Mouse (Mus musculus): ENCODE data around the gene Ap5s1. TPM values are rescaled to one million over a fixed set of nuclear protein-coding genes. Genes with fewer than 3 reads are reported as not detected.
A peak's percentile ranks its signal among the peaks of the same experiment; 100 is the strongest.

Gene Ap5s1
- polyA plus RNA-seq, 1 experiment from 2014 or later: 25.1 TPM

DNA sequence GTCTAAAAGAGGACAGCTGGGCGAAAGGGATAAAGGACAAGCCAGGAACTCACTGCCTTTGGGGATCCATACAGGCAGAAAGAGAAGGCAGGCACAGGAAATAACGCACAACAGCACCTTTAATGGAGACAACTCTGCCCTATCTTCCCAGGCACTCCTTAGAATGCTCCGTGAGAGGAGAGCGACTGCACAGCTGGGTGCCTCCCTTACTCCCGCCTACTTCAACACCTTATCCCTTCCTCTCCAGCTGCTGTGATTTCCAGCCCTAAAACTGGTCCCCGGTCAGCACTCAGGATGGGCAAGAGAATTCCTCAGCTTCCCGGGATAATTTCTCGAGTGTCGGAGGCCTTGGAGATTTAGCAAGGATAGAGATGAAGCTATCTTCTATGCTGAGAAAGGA is 35.9 kb upstream of the Ap5s1 start:
- WGBS: 17% methylated on average over 9 of the region's 9 CpGs
- DNase-seq (ENCODE audit: low spot score) (no peak), ATAC-seq (ENCODE audit: low read depth) (no peak)
- Histone ChIP-seq H3K27ac (replicated peaks; ENCODE audit: low read depth, low read length) (no peak overlapping the region), H3K27me3 (replicated peaks; ENCODE audit: control insufficient read depth, insufficient read depth, low read length) (peaks cover 33% of the 10 kb centered on the region), H3K4me3 (ENCODE audit: low read depth, low read length) (peak overlapping the region; percentile 26), H3K9ac (ENCODE audit: low read depth, low read length) (peak overlapping the region; percentile 28), H3K4me2 (ENCODE audit: low read depth, low read length) (peak overlapping the region; percentile 58), H3K36me3 (ENCODE audit: control insufficient read depth, insufficient read depth, low read length) (no peaks in the 10 kb centered on the region), H3K4me1 (ENCODE audit: control insufficient read depth, insufficient read depth, low read length) (peaks cover 14% of the 10 kb centered on the region), H3K9me3 (ENCODE audit: control insufficient read depth, low read length) (no peaks in the 10 kb centered on the region)

GRCm38 (mm10) chr2:131171401-131172104 is 35.3 kb upstream of the Ap5s1 start:
- H3K9me3 ChIP-seq (ENCODE audit: control insufficient read depth, low read length): no peaks in the 10 kb centered on the region
- peaks cover 14% of the 10 kb centered on the region for H3K4me1 ChIP-seq (ENCODE audit: control insufficient read depth, insufficient read depth, low read length)
- WGBS: 4% methylated on average over 34 of the region's 43 CpGs
- H3K9ac ChIP-seq (ENCODE audit: low read depth, low read length): peak overlapping the region; percentile 28
- peaks cover 33% of the 10 kb centered on the region for H3K27me3 ChIP-seq (replicated peaks; ENCODE audit: control insufficient read depth, insufficient read depth, low read length)
- no peaks in the 10 kb centered on the region; the same call in 1 of the 2 replicates for H3K36me3 ChIP-seq (ENCODE audit: control insufficient read depth, insufficient read depth, low read length)
- H3K4me3 ChIP-seq (ENCODE audit: low read depth, low read length): peak overlapping the region; percentile 26
- H3K27ac ChIP-seq (replicated peaks; ENCODE audit: low read depth, low read length): no peak overlapping the region
- DNase-seq (ENCODE audit: low spot score) (peak; percentile 35), ATAC-seq (ENCODE audit: low read depth) (peak; percentile 50)
- H3K4me2 ChIP-seq (ENCODE audit: low read depth, low read length): peak overlapping the region; percentile 58

DNA sequence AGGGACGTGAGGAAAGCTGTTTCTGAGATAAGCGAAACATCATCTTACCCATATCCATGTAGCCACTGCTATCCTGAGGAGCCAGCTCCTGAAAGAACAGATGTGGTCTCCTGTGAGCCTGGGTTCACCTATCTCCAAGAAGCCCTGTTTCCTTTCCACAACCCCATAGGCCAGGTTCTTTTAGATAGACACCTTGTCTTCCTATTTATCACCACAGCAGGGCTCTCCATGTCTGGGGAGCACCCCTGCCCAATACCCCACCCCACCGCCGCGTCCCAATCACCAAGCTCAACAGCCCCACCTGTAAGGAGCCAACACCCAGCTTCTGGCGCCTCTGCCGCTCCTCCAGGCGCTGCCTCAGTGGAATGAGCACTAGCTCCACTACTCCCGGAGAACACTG is 34.6 kb upstream of the Ap5s1 start:
- H3K36me3 ChIP-seq (ENCODE audit: control insufficient read depth, insufficient read depth, low read length): peaks cover 7% of the 10 kb centered on the region; the same call in 1 of the 2 replicates
- no peak overlapping the region for H3K9ac ChIP-seq (ENCODE audit: low read depth, low read length)
- H3K4me3 ChIP-seq (ENCODE audit: low read depth, low read length): no peak overlapping the region
- 48% methylated on average over 9 of the region's 9 CpGs for WGBS
- no peak overlapping the region for H3K4me2 ChIP-seq (ENCODE audit: low read depth, low read length)
- H3K27me3 ChIP-seq (replicated peaks; ENCODE audit: control insufficient read depth, insufficient read depth, low read length): peaks cover 33% of the 10 kb centered on the region
- peaks cover 22% of the 10 kb centered on the region for H3K4me1 ChIP-seq (ENCODE audit: control insufficient read depth, insufficient read depth, low read length)
- no peak for DNase-seq (ENCODE audit: low spot score)
- H3K9me3 ChIP-seq (ENCODE audit: control insufficient read depth, low read length): no peaks in the 10 kb centered on the region
- no peak for ATAC-seq (ENCODE audit: low read depth)
- H3K27ac ChIP-seq (replicated peaks; ENCODE audit: low read depth, low read length): no peak overlapping the region

DNA sequence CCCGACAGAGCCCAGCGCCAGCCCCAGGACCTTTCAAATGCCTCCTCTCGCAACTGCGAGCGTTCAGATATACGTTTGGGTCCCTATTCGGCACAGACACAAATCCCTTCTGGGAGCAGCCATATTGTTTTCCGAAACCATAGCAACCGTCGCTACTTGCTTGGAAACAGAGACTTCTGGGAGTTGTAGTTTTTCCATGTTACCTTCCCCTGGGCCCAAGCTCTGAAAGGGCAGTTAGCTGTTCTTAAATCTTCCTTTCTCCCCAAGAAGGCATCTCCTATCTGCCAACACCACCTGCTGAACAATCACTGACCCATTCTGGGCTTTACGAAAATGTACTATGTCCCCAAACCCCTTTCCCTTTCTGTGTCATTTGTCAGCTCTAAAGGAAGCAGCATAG is 32.2 kb upstream of the Ap5s1 start:
- Histone ChIP-seq H3K9ac (ENCODE audit: low read depth, low read length) (no peak overlapping the region), H3K9me3 (ENCODE audit: control insufficient read depth, low read length) (no peaks in the 10 kb centered on the region), H3K27me3 (replicated peaks; ENCODE audit: control insufficient read depth, insufficient read depth, low read length) (peaks cover 33% of the 10 kb centered on the region), H3K4me1 (ENCODE audit: control insufficient read depth, insufficient read depth, low read length) (peaks cover 40% of the 10 kb centered on the region), H3K36me3 (ENCODE audit: control insufficient read depth, insufficient read depth, low read length) (peaks cover 7% of the 10 kb centered on the region; the same call in 1 of the 2 replicates), H3K4me2 (ENCODE audit: low read depth, low read length) (peak overlapping the region; percentile 62), H3K27ac (replicated peaks; ENCODE audit: low read depth, low read length) (no peak overlapping the region), H3K4me3 (ENCODE audit: low read depth, low read length) (peak overlapping the region; percentile 32)
- 5% methylated on average over 11 of the region's 11 CpGs for WGBS
- peak; percentile 94 for DNase-seq (ENCODE audit: low spot score)
- ATAC-seq (ENCODE audit: low read depth): peak; percentile 42

DNA sequence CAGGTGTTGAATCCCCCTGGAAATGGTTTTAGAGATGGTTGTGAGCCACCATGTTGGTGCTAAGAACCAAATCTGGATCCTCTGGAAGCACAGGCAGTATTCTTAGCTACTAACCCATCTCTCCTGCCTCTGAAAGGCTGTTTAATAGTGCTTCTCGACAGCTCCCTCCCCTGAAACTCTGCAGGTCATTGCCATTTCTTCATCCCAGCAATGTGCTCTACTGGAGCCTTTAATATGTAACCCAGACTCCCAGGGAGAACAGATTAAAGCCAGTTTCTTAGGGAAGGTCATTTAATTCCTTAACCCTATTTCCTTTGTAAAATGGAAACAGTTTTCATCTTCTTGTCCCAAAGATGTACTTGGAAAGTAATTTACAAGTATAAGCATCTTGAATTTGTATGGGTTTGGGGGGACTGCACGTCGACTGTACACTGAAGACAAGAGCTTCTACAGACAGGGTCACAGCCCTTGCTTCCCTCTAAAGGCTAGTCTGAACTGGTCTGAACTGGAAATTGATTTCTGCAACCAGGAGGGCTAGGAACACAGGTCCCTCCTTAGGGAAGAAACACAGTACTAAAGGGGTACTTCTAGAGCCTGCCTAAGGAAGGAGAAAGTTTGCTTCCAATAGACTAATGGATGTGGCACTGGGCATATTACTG is 31.5 kb upstream of the Ap5s1 start:
- ATAC-seq (ENCODE audit: low read depth): no peak
- peaks cover 40% of the 10 kb centered on the region for H3K4me1 ChIP-seq (ENCODE audit: control insufficient read depth, insufficient read depth, low read length)
- DNase-seq (ENCODE audit: low spot score): no peak
- no peaks in the 10 kb centered on the region for H3K9me3 ChIP-seq (ENCODE audit: control insufficient read depth, low read length)
- H3K27ac ChIP-seq (replicated peaks; ENCODE audit: low read depth, low read length): no peak overlapping the region
- H3K9ac ChIP-seq (ENCODE audit: low read depth, low read length): no peak overlapping the region
- H3K27me3 ChIP-seq (replicated peaks; ENCODE audit: control insufficient read depth, insufficient read depth, low read length): peaks cover 32% of the 10 kb centered on the region
- peaks cover 7% of the 10 kb centered on the region; the same call in 1 of the 2 replicates for H3K36me3 ChIP-seq (ENCODE audit: control insufficient read depth, insufficient read depth, low read length)
- no peak overlapping the region for H3K4me2 ChIP-seq (ENCODE audit: low read depth, low read length)
- H3K4me3 ChIP-seq (ENCODE audit: low read depth, low read length): no peak overlapping the region
- 72% methylated on average over 3 of the region's 3 CpGs for WGBS

DNA sequence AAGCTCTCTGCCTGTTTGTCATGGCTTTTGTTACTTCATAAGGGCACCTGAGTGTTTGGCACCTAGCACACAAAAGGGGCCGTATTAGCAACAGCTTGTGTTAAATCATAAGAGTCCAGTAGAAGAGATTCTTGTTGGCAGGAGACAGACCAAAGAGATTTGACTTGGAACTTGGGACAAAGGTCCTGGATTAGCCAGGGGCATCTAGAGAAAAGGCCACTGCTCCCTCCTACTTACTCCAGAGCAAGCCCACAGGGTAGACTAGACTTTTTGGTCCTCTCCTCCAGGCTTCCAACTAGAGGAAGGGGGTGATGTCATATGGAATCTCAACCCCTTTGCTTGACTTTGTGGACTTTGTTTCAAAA is 31.0 kb upstream of the Ap5s1 start:
- Histone ChIP-seq H3K9me3 (ENCODE audit: control insufficient read depth, low read length) (no peaks in the 10 kb centered on the region), H3K9ac (ENCODE audit: low read depth, low read length) (no peak overlapping the region), H3K4me1 (ENCODE audit: control insufficient read depth, insufficient read depth, low read length) (peaks cover 37% of the 10 kb centered on the region), H3K36me3 (ENCODE audit: control insufficient read depth, insufficient read depth, low read length) (peaks cover 7% of the 10 kb centered on the region; the same call in 1 of the 2 replicates), H3K4me2 (ENCODE audit: low read depth, low read length) (0 out of 2 replicates have a peak overlapping the region, but pooled peaks have one; percentile 97), H3K4me3 (ENCODE audit: low read depth, low read length) (no peak overlapping the region), H3K27ac (replicated peaks; ENCODE audit: low read depth, low read length) (no peak overlapping the region; the same call in 1 of the 2 replicates), H3K27me3 (replicated peaks; ENCODE audit: control insufficient read depth, insufficient read depth, low read length) (peaks cover 27% of the 10 kb centered on the region)
- DNase-seq (ENCODE audit: low spot score) (no peak), ATAC-seq (ENCODE audit: low read depth) (no peak)
- WGBS: 91% methylated on average over 1 of the region's 1 CpGs

- peak overlapping the region; percentile 97 for H3K4me2 ChIP-seq (ENCODE audit: low read depth, low read length)
- 56% methylated on average over 5 of the region's 5 CpGs for WGBS
- peaks cover 21% of the 10 kb centered on the region for H3K27me3 ChIP-seq (replicated peaks; ENCODE audit: control insufficient read depth, insufficient read depth, low read length)
- H3K4me1 ChIP-seq (ENCODE audit: control insufficient read depth, insufficient read depth, low read length): peaks cover 32% of the 10 kb centered on the region
- H3K9ac ChIP-seq (ENCODE audit: low read depth, low read length): peak overlapping the region; percentile 38; the same call in 1 of the 2 replicates
- peak overlapping the region; percentile 75; the same call in 1 of the 2 replicates for H3K4me3 ChIP-seq (ENCODE audit: low read depth, low read length)
- H3K27ac ChIP-seq (replicated peaks; ENCODE audit: low read depth, low read length): 0 out of 2 replicates have a peak overlapping the region, but pooled peaks have one; percentile 21
- no peaks in the 10 kb centered on the region for H3K9me3 ChIP-seq (ENCODE audit: control insufficient read depth, low read length)
- DNase-seq (ENCODE audit: low spot score): peak; percentile 79
- peak; percentile 39; the same call in 1 of the 2 replicates for ATAC-seq (ENCODE audit: low read depth)
- peaks cover 7% of the 10 kb centered on the region; the same call in 1 of the 2 replicates for H3K36me3 ChIP-seq (ENCODE audit: control insufficient read depth, insufficient read depth, low read length)
Observed at GRCm38 (mm10) chr2:131176491-131176890, 30.4 kb upstream of the Ap5s1 start.

DNA sequence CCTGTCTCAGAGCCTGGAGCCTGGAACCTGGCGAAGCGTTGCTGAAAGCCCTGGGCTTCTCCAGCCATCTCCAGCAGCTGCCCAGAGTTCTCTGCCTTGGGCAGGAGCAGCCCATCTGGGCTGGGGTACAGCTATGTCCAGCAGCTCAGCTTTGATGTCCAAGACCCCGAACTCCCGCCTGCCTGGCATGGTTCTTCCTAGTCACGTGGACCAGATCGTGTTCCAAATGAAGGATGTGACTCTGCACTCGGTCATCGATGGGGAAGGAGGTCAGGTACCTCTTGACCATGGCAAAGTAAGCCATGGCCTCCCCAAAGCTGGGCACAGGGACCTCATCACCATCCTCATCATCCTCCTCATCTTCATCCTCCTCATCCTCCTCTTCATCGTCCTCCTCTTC is 28.9 kb upstream of the Ap5s1 start:
- Histone ChIP-seq H3K36me3 (ENCODE audit: control insufficient read depth, insufficient read depth, low read length) (peaks cover 7% of the 10 kb centered on the region; the same call in 1 of the 2 replicates), H3K4me3 (ENCODE audit: low read depth, low read length) (peak overlapping the region; percentile 75), H3K27ac (replicated peaks; ENCODE audit: low read depth, low read length) (no peak overlapping the region), H3K4me1 (ENCODE audit: control insufficient read depth, insufficient read depth, low read length) (peaks cover 31% of the 10 kb centered on the region), H3K9me3 (ENCODE audit: control insufficient read depth, low read length) (no peaks in the 10 kb centered on the region), H3K9ac (ENCODE audit: low read depth, low read length) (peak overlapping the region; percentile 91), H3K27me3 (replicated peaks; ENCODE audit: control insufficient read depth, insufficient read depth, low read length) (peaks cover 7% of the 10 kb centered on the region), H3K4me2 (ENCODE audit: low read depth, low read length) (peak overlapping the region; percentile 97)
- no peak for DNase-seq (ENCODE audit: low spot score)
- no peak for ATAC-seq (ENCODE audit: low read depth)
- WGBS: 89% methylated on average over 9 of the region's 9 CpGs

Measured in embryonic facial prominence, embryonic 14.5 days (tissue).